ENCODE assay signal across 22 mouse cellular contexts in genomic region chr8:120337627-120338026, GRCm38 (mm10).
DNase-seq lines count a peak whose midpoint lies in the region; ATAC-seq and TF ChIP-seq lines count a peak whose summit lies in the region.
"Had no signal": no experiment of that assay in that cellular context is flagged by ENCODE, and none has a peak within 500 bp of the region (broad histone marks: within the 10 kb centered on the region; RNA-seq: fewer than 3 reads in every experiment).

No protein-coding gene starts in this region.

- peak; percentile 53 for DNase-seq in embryo, embryonic 10.5 days (ENCODE audit: low spot score)
- no peak for DNase-seq in embryo, embryonic 9.5 days (ENCODE audit: extremely low spot score)
- no peak for DNase-seq in hindbrain, embryonic 11.5 days (ENCODE audit: low spot score)
- no peak for DNase-seq in hindbrain, postnatal 0 days (ENCODE audit: low spot score)
- DNase-seq in MEL (ENCODE audit: low read depth, low spot score) = no peak
- no peak for DNase-seq in adrenal gland, postnatal 14 days
- DNase-seq in layer of hippocampus, postnatal 25 days (ENCODE audit: extremely low spot score in 1 of 2, low spot score in 1 of 2) = no peak
- DNase-seq: adrenal gland, postnatal 10 days; cerebellum, adult 11-12 months; cerebellum, adult 9-10 months; cerebellum, postnatal 25 days; gastrocnemius, adult 2 months; gastrocnemius, postnatal 25 days; heart, adult 11 months; heart, postnatal 14 days; kidney, adult 11 months had no signal

- 22% methylated on average over 5 of the region's 5 CpGs for WGBS in hindbrain, embryonic 11.5 days
- WGBS in hindbrain, postnatal 0 days = 36% methylated on average over 5 of the region's 5 CpGs

- H3K4me3 ChIP-seq in hindbrain, embryonic 11.5 days (ENCODE audit: low read depth, low read length) = no peak overlapping the region
- no peak overlapping the region for H3K4me3 ChIP-seq in hindbrain, postnatal 0 days (ENCODE audit: low read length)
- H3K4me3 ChIP-seq in E14TG2a.4 (replicated peaks; ENCODE audit: low read length) = peak overlapping the region; percentile 77
- no peak overlapping the region for H3K4me3 ChIP-seq in MEL (ENCODE audit: control insufficient read depth in 1 of 2, insufficient read depth in 1 of 2, low read depth in 2 of 2, low read length in 2 of 2)
- H3K4me3 ChIP-seq: embryonic facial prominence, embryonic 13.5 days; forebrain, embryonic 13.5 days; gastrocnemius, adult 2 months; heart, embryonic 15.5 days had no signal

- H3K27me3 ChIP-seq in hindbrain, embryonic 11.5 days (ENCODE audit: control insufficient read depth, insufficient read depth, low read length) = no peaks in the 10 kb centered on the region
- no peaks in the 10 kb centered on the region for H3K27me3 ChIP-seq in hindbrain, postnatal 0 days (ENCODE audit: insufficient read depth, low read length)
- H3K27me3 ChIP-seq in E14TG2a.4 (ENCODE audit: insufficient read depth, low read length) (no peaks in the 10 kb centered on the region), MEL (ENCODE audit: control insufficient read depth in 1 of 2, insufficient read depth in 2 of 2, low read length in 2 of 2) (no peaks in the 10 kb centered on the region)
- H3K27me3 ChIP-seq: embryonic facial prominence, embryonic 13.5 days had no signal

- no peak overlapping the region for H3K9ac ChIP-seq in hindbrain, embryonic 11.5 days (ENCODE audit: low read depth, low read length)
- no peak overlapping the region for H3K9ac ChIP-seq in hindbrain, postnatal 0 days (replicated peaks; ENCODE audit: low read length)
- peak overlapping the region; percentile 4; the same call in 1 of the 2 replicates for H3K9ac ChIP-seq in MEL (ENCODE audit: control insufficient read depth, low read depth, low read length, poor library complexity, severe bottlenecking)
- H3K9ac ChIP-seq: embryonic facial prominence, embryonic 13.5 days; forebrain, embryonic 13.5 days; heart, embryonic 15.5 days had no signal

- 0 out of 2 replicates have a peak overlapping the region, but pooled peaks have one; percentile 5 for H3K27ac ChIP-seq in hindbrain, embryonic 11.5 days (ENCODE audit: low read depth, low read length)
- H3K27ac ChIP-seq in hindbrain, postnatal 0 days = no peak overlapping the region
- peak overlapping the region; percentile 96 for H3K27ac ChIP-seq in MEL (ENCODE audit: control insufficient read depth, low read depth, low read length)
- H3K27ac ChIP-seq: embryonic facial prominence, embryonic 13.5 days; gastrocnemius, adult 2 months; heart, embryonic 15.5 days had no signal

- H3K9me3 ChIP-seq in hindbrain, embryonic 11.5 days (ENCODE audit: control insufficient read depth, low read length) = no peaks in the 10 kb centered on the region
- H3K9me3 ChIP-seq in hindbrain, postnatal 0 days (ENCODE audit: low read length) = no peaks in the 10 kb centered on the region
- peaks cover 9% of the 10 kb centered on the region for H3K9me3 ChIP-seq in E14TG2a.4 (ENCODE audit: low read length)
- no peaks in the 10 kb centered on the region for H3K9me3 ChIP-seq in MEL (replicated peaks; ENCODE audit: insufficient read depth, low read length)
- H3K9me3 ChIP-seq: embryonic facial prominence, embryonic 13.5 days; forebrain, embryonic 13.5 days; heart, embryonic 15.5 days had no signal

- H3K4me1 ChIP-seq in hindbrain, embryonic 11.5 days (replicated peaks; ENCODE audit: control insufficient read depth, insufficient read depth, low read length) = peaks cover 32% of the 10 kb centered on the region
- H3K4me1 ChIP-seq in hindbrain, postnatal 0 days (ENCODE audit: insufficient read depth, low read length) = peaks cover 22% of the 10 kb centered on the region
- H3K4me1 ChIP-seq in E14TG2a.4 (replicated peaks; ENCODE audit: low read depth, low read length) = peaks cover 91% of the 10 kb centered on the region
- peaks cover 16 to 35% of the 10 kb centered on the region in 2 experiments for H3K4me1 ChIP-seq in MEL (ENCODE audit: control insufficient read depth in 1 of 2, insufficient read depth in 2 of 2, low read length in 2 of 2)

- H3K36me3 ChIP-seq in hindbrain, embryonic 11.5 days (ENCODE audit: control insufficient read depth, insufficient read depth, low read length) = no peaks in the 10 kb centered on the region
- H3K36me3 ChIP-seq in hindbrain, postnatal 0 days (ENCODE audit: insufficient read depth, low read length) = no peaks in the 10 kb centered on the region
- H3K36me3 ChIP-seq in E14TG2a.4 (ENCODE audit: insufficient read depth, low read length) = no peaks in the 10 kb centered on the region
- peaks cover 0 to 19% of the 10 kb centered on the region in 2 experiments; a peak in 2 of 4 replicates for H3K36me3 ChIP-seq in MEL (ENCODE audit: control insufficient read depth in 1 of 2, insufficient read depth in 2 of 2, low read length in 2 of 2)
- H3K36me3 ChIP-seq: G1E; heart, embryonic 15.5 days had no signal

- no peak for ATAC-seq in hindbrain, embryonic 11.5 days (ENCODE audit: low FRiP score)
- no peak for ATAC-seq in hindbrain, postnatal 0 days
- ATAC-seq: forebrain, embryonic 13.5 days; hindbrain, embryonic 16.5 days had no signal

- no peak overlapping the region for H3K4me2 ChIP-seq in hindbrain, embryonic 11.5 days (replicated peaks; ENCODE audit: low read depth, low read length)
- H3K4me2 ChIP-seq in hindbrain, postnatal 0 days (ENCODE audit: low read depth, low read length) = no peak overlapping the region
- H3K4me2 ChIP-seq: embryonic facial prominence, embryonic 13.5 days; forebrain, embryonic 13.5 days; heart, embryonic 15.5 days had no signal

- no peak for TF ChIP-seq RAD21 in MEL (IDR thresholded peaks at IDR 0.05; ENCODE audit: low read depth, low read length)

- TF ChIP-seq EP300 in MEL (IDR thresholded peaks at IDR 0.05; ENCODE audit: low read depth in 1 of 2, low read length in 2 of 2) = no peak

- peaks cover 3% of the 10 kb centered on the region; the same call in 1 of the 2 replicates for H3K79me2 ChIP-seq in MEL (ENCODE audit: control insufficient read depth, insufficient read depth, low read length, poor library complexity)

- TF ChIP-seq CTCF in hindbrain, postnatal 0 days (IDR thresholded peaks at IDR 0.05; ENCODE audit: low read depth) = no peak
- TF ChIP-seq CTCF in E14TG2a.4 (conservative IDR thresholded peaks at IDR 0.05; ENCODE audit: low read length) = no peak
- TF ChIP-seq CTCF in MEL (IDR thresholded peaks at IDR 0.05 in 2 of 3, conservative IDR thresholded peaks at IDR 0.05 in 1 of 3; ENCODE audit: control insufficient read depth in 1 of 3, insufficient read depth in 1 of 3, low read depth in 2 of 3, low read length in 3 of 3, poor library complexity in 1 of 3, severe bottlenecking in 1 of 3) = no peak

- no peak for TF ChIP-seq POLR2A in MEL (IDR thresholded peaks at IDR 0.05; ENCODE audit: control insufficient read depth in 1 of 2, insufficient read depth in 1 of 2, low read depth in 1 of 2, low read length in 2 of 2, poor library complexity in 1 of 2)

TF ChIP-seq in MEL, 35 proteins besides CTCF, POLR2A, EP300 and RAD21:
- TF ChIP-seq NRF1 (IDR thresholded peaks at IDR 0.05; ENCODE audit: insufficient read depth, low read depth, low read length, poor library complexity, severe bottlenecking) (no peak), TCF12 (IDR thresholded peaks at IDR 0.05; ENCODE audit: low read depth, low read length) (no peak), USF2 (IDR thresholded peaks at IDR 0.05; ENCODE audit: borderline replicate concordance in 1 of 2, insufficient read depth in 1 of 2, low read depth in 1 of 2, low read length in 2 of 2) (no peak), TBP (IDR thresholded peaks at IDR 0.05; ENCODE audit: low read depth, low read length) (no peak), UBTF (IDR thresholded peaks at IDR 0.05; ENCODE audit: borderline replicate concordance, insufficient read depth, low read depth, low read length) (no peak), ZKSCAN1 (IDR thresholded peaks at IDR 0.05; ENCODE audit: low read depth, low read length) (no peak), POLR2AphosphoS2 (IDR thresholded peaks at IDR 0.05; ENCODE audit: low read length) (no peak), MYC (IDR thresholded peaks at IDR 0.05; ENCODE audit: low read depth, low read length) (no peak), GABPA (IDR thresholded peaks at IDR 0.05; ENCODE audit: low read depth, low read length) (no peak)
